Mouse (Mus musculus) frontal cortex, postnatal 14 days (tissue): ENCODE data around the gene Mbip.
A peak's percentile ranks its signal among the peaks of the same experiment; 100 is the strongest.

ENCODE experiments used
- DNase-seq, 2 experiments: peaks; one replicate each; pipeline ENCODE4 v3.0.0; 2022; ENCODE audit warnings: low spot score in 2 of 2

Gene Mbip

DNA sequence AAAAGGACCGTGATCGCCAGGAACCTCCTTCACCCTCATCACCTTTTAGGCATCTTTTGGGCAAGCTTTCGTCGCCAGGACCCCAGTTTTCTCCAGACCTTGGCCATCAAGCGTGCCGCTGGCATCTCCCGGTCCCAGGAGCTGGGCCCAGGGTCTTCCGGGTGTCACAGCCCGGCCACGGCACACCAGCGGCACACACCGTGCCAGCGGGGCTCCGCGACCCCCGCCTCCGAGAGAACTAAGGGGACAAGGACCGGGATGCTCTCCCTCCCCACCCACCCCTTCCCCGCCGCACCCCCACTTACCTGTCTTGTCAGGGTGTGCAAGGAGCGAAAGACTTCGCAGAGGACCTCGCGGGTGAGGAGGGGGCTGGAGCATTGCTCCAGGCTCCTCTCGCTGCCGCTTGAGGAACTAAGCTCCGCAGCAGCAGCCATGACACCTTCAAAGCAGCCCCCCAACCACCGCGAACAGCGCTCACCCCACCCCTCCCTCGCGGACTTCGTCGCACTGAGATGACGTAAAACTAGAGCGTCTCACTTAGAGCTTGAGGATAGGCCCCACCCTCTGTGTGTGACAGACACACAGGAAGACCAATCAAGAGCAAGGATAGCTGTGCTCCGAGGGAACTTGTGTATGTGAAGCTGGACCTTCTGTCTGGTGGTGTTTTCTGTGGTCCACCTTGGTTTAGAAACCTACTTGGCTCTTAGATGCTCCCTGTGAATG, at the start of gene Mbip:
Gene Mbip (minus strand): TSS at position 528 of the 723 bp plus-strand sequence.
- DNase-seq: peak; percentile 95 to 97

DNA sequence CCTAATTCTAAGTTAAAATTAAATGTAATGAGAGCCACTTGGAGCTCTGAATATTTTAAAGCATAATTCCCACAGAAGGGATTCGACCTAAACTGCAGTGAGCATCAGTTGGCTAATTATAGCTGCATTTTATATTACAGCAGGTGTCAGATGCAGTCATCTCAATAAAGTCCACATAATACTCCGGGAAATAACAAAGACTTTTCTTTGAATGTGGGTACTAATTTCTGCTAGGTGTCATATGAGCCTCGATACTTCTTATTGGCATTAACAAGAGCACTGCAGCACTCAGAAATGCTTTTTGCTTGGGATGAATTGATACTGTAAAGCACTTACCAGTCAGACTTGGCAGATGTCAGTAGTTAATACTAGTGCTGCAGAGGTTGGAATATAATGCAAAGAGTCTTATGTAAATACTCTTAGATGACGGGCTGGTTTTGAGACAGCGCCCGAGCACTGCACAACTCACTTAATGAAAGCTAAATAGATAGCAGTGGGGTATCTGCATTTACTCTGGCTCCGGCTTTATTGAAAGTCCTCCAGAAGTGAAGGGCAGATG, 42.0 kb upstream of the Mbip start:
- DNase-seq: no peak

DNA sequence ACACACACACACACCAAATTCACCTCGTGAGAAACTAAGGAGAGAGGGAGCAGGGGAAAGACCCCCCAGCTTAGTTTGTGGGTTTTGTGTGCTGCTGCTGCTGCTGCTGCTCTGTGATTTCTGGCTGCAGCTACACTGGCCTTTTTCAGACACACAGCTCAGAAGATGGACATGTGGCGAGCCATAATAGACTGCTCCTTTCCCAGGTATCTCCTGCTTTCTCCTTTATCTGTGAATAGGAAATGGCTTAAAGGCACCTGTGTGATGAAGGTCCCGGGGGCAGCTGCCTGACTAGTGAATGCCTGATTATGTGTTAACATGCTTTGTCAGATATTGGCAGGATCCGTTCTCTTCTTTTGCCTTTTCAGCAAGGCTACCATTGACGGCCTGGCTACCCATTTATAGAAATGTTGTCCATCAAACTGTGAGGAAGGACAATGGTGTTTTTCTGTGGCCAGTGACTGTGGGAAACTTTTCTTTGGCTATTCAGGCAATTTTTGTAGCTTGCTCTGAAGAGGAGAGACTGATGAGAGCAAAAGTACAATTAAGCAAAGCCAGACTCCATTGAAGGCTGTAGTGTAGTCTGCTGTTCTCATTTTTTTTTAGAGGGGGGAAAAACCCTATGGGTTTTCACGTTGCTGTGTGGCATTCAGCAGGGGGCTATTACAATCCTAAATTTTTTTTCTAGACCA, 41.4 kb upstream of the Mbip start:
- no peak for DNase-seq

DNA sequence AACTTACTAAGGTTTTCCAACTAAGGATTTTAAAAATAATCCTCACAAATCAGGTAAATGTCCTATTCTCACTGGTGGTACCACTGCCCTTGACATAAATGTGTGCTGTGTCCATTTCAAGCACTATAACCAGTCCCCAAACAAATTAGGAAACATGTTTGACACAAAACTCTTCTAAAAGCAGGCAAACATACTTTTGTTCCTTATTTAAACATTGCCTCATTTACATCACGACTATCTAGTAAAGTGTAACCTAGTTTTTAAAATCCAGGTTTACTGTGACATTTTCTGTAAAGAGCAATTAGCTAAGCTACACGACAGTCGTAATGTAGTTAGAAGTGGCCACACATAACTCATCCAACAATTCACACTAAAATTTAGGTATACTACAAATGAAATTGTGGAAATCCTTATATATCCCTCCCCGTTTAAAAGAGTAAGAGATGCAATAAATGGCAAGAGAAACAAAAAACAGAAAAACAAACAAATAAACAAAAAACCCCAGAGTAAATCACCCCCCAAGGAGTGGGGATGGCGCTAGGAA, 851 bp downstream of the Mbip start:
- DNase-seq: no peak

DNA sequence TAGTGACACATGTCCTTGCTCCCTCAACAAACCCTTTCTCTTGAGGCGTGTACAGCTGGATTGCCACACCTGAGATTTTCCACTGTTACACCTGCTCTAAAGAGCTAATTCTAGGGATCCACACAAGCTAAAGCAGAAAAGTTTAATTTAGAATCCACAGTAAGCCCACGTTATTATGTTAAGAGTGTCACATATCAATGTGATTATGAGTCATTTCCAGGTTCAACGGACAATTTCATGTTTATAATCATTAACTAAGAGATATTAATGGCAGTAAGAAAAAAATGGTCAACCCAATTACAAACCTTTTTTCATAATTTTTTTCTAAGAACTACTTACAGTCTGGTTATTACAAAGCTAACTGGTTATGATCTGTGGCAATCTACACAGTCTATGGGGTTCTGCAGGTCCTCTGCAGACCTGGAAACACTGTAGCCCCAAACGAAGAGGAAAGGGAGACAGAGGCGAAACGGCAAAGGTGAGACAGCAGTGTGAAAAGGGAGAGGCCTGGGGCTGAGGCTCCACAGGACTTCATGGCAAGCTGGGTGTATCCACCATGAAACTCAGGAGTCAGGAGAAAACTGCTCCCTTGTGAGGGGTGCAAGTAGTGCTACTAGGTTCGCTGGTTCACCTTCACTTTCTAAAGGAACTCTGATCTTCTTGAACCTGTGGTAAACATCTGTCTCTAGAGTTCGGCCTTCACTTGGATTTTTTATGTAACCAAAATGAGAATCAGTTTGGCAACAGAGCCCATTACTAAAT, 6.2 kb downstream of the Mbip start:
- no peak for DNase-seq

DNA sequence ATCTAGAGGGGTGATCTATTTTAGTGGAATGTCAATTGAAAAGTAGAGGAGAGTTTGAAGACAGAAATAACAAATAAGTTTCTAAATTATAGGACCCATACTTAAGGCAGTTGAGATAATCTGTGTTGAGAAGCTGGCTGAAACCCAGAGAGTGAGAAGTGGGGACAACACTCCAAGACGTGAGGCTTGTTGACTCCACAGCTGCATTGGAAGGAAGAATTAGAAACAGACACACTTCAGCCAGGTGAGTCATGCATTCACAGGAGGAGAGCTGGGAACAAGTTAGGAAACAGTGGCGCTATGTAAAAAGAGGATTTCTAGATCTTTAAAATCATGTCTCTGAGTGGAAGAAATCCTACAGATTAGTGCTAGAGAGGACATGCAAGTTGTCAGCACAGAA, 12.2 kb downstream of the Mbip start:
- DNase-seq: no peak

DNA sequence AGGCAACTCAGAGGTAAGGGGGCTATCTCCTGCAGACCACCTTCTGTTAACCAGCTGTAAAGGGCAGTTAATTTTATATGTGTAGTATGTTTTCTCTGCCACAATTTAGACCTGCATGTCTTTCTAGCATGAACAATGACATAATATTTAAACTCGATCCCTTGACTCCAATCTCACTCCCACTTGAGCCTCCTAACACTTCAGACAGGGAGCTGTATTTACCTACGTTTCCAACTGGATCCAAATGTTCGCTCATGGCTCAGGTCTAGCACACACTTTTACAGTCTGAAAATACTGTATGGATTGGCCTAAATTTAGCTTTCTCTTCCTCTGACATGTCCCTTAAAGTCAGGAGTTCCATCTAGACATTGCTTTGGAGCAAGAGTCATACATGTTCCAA, 13.2 kb downstream of the Mbip start:
- DNase-seq: no peak

DNA sequence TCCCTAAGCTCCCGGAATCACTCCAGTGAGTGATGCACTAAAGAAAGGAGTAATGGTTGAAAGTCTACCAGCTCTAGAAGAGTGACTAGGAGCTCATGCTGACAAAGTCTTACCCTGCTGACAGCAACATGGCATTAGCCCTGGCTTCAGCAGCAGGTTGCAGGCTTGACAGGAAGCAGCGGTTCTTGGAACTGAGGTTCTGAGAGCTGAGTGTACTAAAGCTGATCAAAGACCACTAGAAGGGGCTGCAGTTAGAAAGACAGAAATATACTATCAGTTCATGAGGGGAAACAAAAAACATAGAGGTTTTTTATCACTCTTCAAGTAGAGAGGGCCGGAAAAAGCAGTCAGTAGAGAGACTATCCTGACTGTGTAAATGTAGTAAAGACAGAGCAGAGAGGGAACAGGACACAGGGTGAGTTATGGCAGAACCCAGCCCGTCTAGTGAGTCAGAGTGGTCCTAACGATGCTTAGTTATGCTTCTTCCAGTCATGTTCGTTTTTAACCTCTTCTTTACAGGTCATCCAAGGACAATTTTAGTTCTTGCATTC, 18.2 kb downstream of the Mbip start:
- DNase-seq: no peak

DNA sequence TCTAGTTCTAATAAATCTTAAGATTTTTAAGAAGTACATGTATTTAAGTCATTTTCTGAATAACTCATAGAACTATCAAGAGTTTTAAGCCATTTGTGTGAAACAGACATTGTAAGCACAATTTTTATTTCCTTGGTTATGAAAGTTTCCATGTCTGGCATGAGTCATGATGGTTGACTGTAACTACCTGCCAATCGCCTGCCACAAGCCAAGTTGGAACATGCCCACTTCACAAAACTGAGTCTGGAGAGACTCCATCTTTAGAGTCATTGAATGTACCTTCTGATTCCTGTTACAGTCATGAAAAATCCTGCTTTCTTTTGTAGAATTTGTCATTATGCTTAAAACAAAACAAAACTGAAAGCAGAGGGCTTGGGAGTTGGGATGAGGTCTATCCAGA, 19.8 kb downstream of the Mbip start:
- DNase-seq: no peak

DNA sequence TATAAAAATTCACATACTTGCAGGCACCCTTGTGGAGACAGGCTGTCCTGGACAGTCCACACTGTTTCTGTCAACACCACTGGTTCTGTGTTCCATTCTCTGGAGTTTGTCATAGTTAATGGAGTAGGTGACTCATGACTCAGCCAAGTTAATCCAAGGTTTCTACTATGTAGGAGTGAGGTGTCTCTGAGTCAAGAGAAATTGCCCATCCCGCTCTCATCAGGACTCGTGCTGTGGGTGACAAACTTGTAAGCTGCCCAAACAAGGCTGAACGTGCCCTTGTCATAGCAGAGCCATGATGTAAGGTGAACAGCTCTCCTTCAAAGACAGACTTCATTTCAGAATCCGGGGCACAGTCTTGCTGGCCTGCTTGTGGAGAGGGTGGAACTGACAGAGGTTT, 26.8 kb downstream of the Mbip start:
- DNase-seq: no peak

DNA sequence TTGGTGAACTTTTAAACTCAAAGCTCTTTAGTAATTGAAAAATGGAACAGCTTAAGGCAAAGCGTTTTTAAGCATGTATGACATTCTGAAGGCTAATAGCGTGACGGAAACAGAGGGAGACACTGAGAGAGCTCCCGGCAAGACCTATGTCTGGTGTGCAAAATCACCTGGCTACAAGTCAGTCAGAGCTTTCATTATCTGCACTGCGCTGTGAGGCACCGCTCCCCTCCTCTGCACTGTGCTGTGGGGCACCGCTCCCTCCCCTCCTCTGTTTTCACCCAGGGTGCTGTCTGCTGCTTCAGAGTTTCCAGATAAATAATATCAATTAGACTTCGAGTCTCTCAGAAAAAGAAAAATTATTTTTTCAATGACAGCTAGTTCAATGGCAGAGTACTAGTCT, 27.6 kb downstream of the Mbip start:
- DNase-seq: no peak

DNA sequence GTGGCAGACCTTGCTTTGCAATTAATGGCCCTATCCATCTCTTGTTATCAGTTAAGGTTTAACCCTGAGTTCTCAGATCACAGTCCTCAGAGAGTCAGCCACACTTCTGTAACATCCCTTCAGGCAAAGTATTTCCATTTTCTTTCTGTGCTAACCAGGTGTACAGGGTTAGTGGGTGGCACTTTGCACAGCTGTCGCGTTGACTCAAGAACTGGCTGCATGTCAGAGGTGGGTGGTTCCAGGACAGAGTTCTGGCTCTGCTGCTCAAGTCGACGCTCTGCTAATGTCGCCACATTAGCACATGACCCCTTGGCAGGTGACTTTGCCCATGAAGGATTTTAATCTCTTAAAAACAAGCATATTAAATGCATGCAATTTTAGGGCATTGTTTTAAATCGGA, 39.9 kb downstream of the Mbip start:
- no peak for DNase-seq

DNA sequence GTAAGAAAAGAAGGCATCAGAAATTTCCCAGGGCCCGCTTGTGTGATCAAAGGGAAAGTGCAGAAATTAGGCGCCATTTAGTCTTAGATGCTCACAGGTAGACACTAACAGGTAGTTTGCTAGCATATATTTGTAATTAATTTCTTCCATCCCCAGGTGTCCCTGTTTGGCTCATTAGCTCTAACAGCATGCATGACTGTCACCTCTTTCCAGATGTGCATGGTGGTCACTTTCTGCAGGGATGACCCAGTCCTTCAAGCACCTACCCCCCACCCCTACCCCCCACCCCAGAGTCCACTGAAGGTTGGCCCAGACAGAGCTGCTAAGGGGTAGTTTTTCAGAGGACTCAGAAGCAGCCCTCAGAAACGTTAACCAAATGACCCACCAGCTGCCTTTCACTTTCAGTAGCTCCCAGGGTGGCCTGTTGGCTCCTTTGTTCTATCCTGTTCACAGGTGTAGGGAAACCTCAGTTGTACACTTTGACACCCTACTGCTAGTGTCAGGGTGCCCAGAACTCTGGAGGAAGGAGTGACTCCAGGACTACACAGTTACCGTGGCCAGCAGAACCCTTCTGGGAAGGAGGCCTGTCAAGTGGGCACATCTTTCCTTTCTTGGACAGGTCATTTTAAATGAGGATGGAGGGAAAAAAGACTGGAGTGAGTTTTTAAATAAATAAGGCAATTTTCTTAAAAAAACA, 43.2 kb downstream of the Mbip start:
- no peak for DNase-seq

DNA sequence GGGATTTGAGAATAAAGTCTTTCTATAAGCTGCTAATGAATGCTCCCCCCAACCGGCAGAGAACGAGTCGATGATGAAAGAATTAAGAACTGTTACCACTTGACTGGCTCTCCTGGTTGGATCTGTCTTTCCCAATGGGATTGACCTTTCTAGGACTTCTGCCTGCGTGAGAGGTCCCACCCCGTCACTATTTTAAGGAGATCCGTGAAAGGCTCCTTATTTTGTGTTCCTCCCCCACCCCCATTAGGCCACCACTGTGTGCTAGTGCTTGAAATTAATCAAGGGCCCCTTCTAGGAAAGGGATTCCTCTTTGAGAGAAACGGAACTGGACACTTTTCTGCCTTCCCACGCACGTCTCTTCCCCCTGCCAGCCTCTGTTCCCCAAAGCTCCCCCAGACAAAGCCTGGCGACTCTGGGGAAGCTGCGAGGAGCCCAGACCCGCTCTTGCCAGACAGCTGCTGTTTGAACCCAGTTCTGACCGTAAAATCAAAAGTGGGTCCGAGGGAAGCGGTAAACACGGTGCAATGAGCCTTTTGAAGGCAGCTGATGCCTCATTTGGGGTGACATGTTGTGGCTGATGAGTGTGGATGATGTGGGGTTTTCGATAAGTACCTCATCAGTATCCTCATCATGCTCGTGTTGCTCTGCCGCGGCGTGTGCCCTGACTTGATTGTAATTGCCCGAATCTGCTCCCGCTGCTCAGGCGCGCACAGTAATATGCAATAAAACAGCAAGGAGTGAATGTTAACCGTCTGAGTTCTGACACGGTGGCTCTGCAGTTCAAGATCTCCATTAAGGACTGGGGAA, 44.0 kb downstream of the Mbip start:
- no peak for DNase-seq

DNA sequence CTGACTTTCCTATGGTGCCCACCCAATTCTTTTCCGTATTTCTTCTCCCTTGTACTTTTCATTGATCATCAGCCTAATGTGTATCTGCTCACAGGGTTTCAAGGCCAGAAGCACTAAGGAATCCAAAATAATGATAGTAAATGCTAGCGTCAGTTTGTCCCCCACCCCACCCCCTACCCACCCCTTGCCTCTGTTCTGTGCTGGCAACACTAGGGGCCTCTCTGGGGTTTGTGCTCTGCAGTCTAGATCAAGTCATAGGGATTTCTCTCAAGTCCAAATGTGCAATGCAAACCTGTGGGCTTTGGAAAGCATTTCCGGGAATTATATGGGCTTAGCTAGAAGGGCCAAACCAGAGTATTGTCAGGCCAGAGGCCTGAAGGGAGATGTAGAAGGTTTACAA, 46.1 kb downstream of the Mbip start:
- no peak for DNase-seq

DNA sequence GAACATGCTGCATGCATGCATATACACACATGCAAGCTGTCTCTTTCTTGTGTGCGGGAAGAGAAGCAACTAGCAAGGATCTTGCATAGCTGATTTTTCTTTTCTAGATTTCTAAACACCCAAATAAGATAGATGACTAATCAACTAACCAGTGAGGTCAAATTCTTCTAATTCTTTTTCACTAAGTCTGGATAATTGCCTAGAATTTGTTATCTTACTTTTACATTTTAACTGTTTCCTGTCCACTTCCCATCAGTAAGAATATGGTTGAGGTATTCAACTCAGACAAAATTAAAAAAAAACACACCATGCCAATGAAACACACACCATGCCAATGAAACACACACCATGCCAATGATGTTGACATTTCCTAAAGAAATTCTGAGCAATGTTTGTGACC, 46.8 kb downstream of the Mbip start:
- no peak for DNase-seq

DNA sequence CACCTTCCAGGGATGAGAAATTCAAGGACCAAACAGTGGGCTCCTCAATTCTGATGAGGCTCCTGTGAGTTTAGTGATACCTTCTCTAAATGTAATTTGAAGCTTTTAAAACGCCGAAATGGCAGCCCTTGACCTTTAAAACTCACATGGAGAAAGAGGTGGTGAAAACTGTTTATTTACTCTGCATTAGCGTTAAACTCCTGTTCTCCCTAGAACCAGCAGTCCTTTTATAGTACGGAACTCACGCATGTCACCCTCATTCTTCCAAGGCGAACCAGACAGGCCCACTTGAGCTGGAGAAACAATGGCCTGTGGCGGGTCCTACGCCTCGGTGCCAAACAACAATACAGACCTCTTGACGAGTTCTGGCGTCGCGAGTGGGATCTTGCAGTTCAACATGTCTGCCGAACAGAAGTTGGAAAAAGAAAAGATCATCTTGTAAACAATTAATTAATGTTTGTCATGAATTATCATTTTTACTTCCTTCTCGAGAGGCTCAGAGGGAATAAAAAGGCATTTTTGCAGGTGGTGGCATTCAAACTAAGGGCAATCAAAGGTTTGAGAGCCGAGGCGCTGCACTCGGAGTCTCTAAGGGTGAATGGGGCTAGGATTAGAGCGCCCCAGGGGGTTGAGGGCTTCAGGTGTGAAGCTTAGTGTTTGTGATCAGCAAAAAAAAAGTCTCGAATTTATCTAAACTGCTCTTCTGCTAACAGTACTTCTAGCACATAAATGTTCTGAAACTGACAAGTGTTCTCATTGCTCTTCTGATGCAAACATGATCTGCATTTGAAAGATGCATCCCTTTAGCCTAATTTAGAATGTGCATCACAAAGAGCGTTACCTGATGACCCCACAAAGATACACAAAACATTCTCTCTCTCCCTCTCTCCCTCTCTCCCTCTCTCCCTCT, 47.5 kb downstream of the Mbip start:
- no peak for DNase-seq

DNA sequence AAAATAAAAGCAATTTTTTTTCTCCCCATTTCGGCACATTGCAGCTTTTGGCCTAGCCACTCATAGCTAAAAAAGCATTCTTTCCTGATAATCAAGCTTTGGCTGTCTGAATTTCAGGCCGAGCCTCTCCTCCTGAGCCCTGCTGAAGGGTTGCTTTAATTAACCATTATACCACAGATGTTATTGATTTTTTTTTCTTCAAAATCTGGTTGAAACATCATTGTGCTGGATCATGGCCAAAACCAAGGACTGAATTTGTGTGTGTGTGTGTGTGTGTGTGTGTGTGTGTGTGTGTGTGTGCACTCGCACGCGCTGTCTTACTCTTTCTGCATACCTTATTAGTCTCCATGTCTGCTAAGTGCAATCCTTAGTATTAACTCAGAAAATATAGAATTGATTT, 48.6 kb downstream of the Mbip start:
- DNase-seq: no peak

DNA sequence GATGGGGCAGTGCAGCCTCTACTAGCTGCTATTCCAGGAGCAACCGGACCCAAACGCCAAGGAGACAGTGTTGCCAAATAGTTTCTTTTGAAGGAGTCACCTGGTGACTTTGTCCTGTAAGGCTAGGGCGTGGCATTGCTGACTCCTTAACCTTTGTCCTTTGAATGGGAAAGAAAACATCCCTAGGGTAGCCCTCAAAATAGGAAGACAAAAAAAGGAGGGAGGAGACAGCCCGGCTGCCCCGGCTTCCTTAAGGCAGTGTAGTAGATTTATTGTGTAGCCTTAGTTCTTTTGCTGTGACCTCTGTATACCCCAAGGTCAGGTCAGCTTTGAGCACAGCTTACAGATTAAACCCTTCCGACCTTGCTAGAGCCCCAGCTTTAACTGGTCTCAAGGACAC, 49.2 kb downstream of the Mbip start:
- DNase-seq: no peak
